Mouse (Mus musculus) testis, adult 10 weeks (tissue): ENCODE measurements around the gene Defb39. TPM values are rescaled to one million over a fixed set of nuclear protein-coding genes. Genes with fewer than 3 reads are reported as not detected.

Experiments used
- polyA plus RNA-seq: library from polyadenylated mRNA; stranded (reverse); fragments of 350-450 nt; fragmentation: Illumina TruSeq; extraction: RNeasy Lipid Tissue Mini Kit (QIAGEN cat#74804); gene quantifications from one replicate; pipeline ENCODE4 v1.2.3, GENCODE M21; 2014; ENCODE audit warnings: low read depth, low replicate concordance

The Defb39 gene
- not detected for polyA plus RNA-seq

GRCm38 (mm10) chr8:19064710-19065109 is at the start of gene Defb39:
Defb39 (minus strand) TSS chr8:19064810.

GRCm38 (mm10) chr8:19026466-19026865 is 38.1 kb downstream of the Defb39 start, which contains the start of gene Defb38:
Defb38 (minus strand) TSS chr8:19026566.

Other genes starting within 250 kb of the Defb39 start
- gene Defb40, start 86.6 kb downstream of the Defb39 start, polyA plus RNA-seq, result 0.88 TPM
- gene Defb37, start 73.8 kb downstream of the Defb39 start, polyA plus RNA-seq, result 3.2 TPM
- gene Defb38, start 38.2 kb downstream of the Defb39 start, polyA plus RNA-seq, result 2.3 TPM
- gene Defb12, start 50.0 kb upstream of the Defb39 start, polyA plus RNA-seq, result not detected
- not detected for gene Defb34, start 58.9 kb upstream of the Defb39 start, polyA plus RNA-seq
- gene Gm45826, start 76.0 kb upstream of the Defb39 start, polyA plus RNA-seq, result not detected
- gene Defb14, start 129.5 kb upstream of the Defb39 start, polyA plus RNA-seq, result 12.6 TPM
- not detected for gene Defb4, start 133.9 kb upstream of the Defb39 start, polyA plus RNA-seq
- not detected for gene Defb6, start 160.7 kb upstream of the Defb39 start, polyA plus RNA-seq
- gene Defb46, start 175.1 kb upstream of the Defb39 start, polyA plus RNA-seq, result not detected
- not detected for gene Defb5, start 182.8 kb upstream of the Defb39 start, polyA plus RNA-seq
- gene Defb3, start 228.6 kb upstream of the Defb39 start, polyA plus RNA-seq, result not detected